Mouse (Mus musculus) layer of hippocampus, postnatal 25 days (tissue): Measurements from ENCODE around the gene Glp1r. TPM values are rescaled to one million over a fixed set of nuclear protein-coding genes. Genes with fewer than 3 reads are reported as not detected.

ENCODE experiments used
- microRNA-seq, 2 experiments: library from miRNA; unstranded; fragments of <30 nt; microRNA quantifications; one replicate each; pipeline ENCODE4 v1.2.0; 2021
- total RNA-seq, 2 experiments: library from RNA; stranded (reverse); gene quantifications; 2 replicates each; pipeline ENCODE4 v1.2.3; 2021

The Glp1r gene
- total RNA-seq, 2 experiments from 2014 or later = 2.5 to 2.7 TPM

Small RNA genes lying within 50 kb of the gene (microRNA-seq; reads per million reads assigned to microRNA genes)
- gene Gm24026 = 0 reads per million in 2 experiments

Other genes with a start within 250 kb of the Glp1r start
- gene Umodl1, start 52.8 kb downstream of the Glp1r start, total RNA-seq = under 1 TPM; 0.38 to 0.49 TPM
- 10 to 100 TPM; 54.2 to 60.3 TPM for gene Abcg1, start 155.9 kb downstream of the Glp1r start, total RNA-seq
- not detected for gene Tff3, start 227.8 kb downstream of the Glp1r start, total RNA-seq
- gene Tff2, start 242.5 kb downstream of the Glp1r start, total RNA-seq = not detected